Mouse (Mus musculus) stomach, embryonic 14.5 days (tissue): ENCODE measurements around the gene Acap1. TPM values are rescaled to one million over a fixed set of nuclear protein-coding genes. Genes with fewer than 3 reads are reported as not detected.

ENCODE experiments used
- ATAC-seq: fragments of 200-750 bp; cut with Nextera tagmentation; 2 replicates; pipeline ENCODE4 v1.8.0; 2017; ENCODE audit warnings: low read depth, moderate TSS enrichment; ENCODE audit not compliant: insufficient number of reproducible peaks, insufficient read depth, low FRiP score
- H3K27ac ChIP-seq: fragments of 300-500 bp; sonication (generic); 2 replicates; pipeline ENCODE4 v1.5.1; 2014; ENCODE audit warnings: mild to moderate bottlenecking, low read length, moderate library complexity, mixed read lengths
- H3K27me3 ChIP-seq: fragments of 300-500 bp; sonication (generic); 2 replicates; pipeline ENCODE4 v1.6.1; 2014; ENCODE audit warnings: low read length, control low read depth, mixed read lengths; ENCODE audit not compliant: control insufficient read depth, insufficient read depth
- H3K36me3 ChIP-seq: fragments of 300-500 bp; sonication (generic); 2 replicates; pipeline ENCODE4 v1.6.1; 2014; ENCODE audit warnings: mild to moderate bottlenecking, control low read depth, low read length, moderate library complexity, mixed read lengths; ENCODE audit not compliant: control insufficient read depth, insufficient read depth
- H3K4me1 ChIP-seq: fragments of 300-500 bp; sonication (generic); 2 replicates; pipeline ENCODE4 v1.6.1; 2014; ENCODE audit warnings: low read length, control low read depth, mixed read lengths; ENCODE audit not compliant: control insufficient read depth, insufficient read depth
- H3K4me2 ChIP-seq: fragments of 300-500 bp; sonication (generic); replicated peaks from 2 replicates; pipeline ENCODE4 v1.6.1; 2014; ENCODE audit warnings: low read depth, low read length, control low read depth
- H3K4me3 ChIP-seq: fragments of 300-500 bp; sonication (generic); 2 replicates; pipeline ENCODE4 v1.5.1; 2014; ENCODE audit warnings: low read depth, low read length, control low read depth
- H3K9ac ChIP-seq: fragments of 300-500 bp; sonication (generic); replicated peaks from 2 replicates; pipeline ENCODE4 v1.6.1; 2014; ENCODE audit warnings: low read depth, mild to moderate bottlenecking, control low read depth, low read length, moderate library complexity, mixed read lengths
- H3K9me3 ChIP-seq: fragments of 300-500 bp; sonication (generic); 2 replicates; pipeline ENCODE4 v1.6.1; 2016; ENCODE audit warnings: low read depth, low read length, control low read depth; ENCODE audit not compliant: control insufficient read depth
- WGBS: fragments of 180-500 bp; shearing (Covaris S2); extraction: QIAGEN DNeasy Blood & Tissue Kit; methylation state at CpG from one replicate; pipeline ENCODE4 v1.1.7; 2014; 5-methylcytosine and 5-hydroxymethylcytosine counted together
- polyA plus RNA-seq: library from polyadenylated mRNA; unstranded; fragments of >200 nt; fragmentation: Nextera tagmentation; extraction: Ambion mirVana; gene quantifications from 2 replicates; pipeline ENCODE4 v1.2.1, GENCODE M21; 2014

The Acap1 gene
- polyA plus RNA-seq, 1 experiment from 2014 or later = 3.5 TPM

GRCm38 (mm10) chr11:69902972-69903371 is 7.6 kb upstream of the Acap1 start:
- Histone ChIP-seq H3K4me1 (peaks cover 12% of the 10 kb centered on the region), H3K9ac (peak overlapping the region; percentile 93; the same call in 1 of the 2 replicates)

GRCm38 (mm10) chr11:69901993-69902392 is 6.7 kb upstream of the Acap1 start:
- under 1% methylated on average over 39 of the region's 39 CpGs for WGBS
- ATAC-seq = no peak
- peak overlapping the region; percentile 79 for H3K4me3 ChIP-seq

More at GRCm38 (mm10) chr11:69902972-69903371, 7.6 kb upstream of the Acap1 start:
- WGBS = 84% methylated on average over 13 of the region's 13 CpGs
- H3K4me3 ChIP-seq = peak overlapping the region; percentile 79; the same call in 1 of the 2 replicates
- H3K4me2 ChIP-seq = peak overlapping the region; percentile 97
- H3K27ac ChIP-seq = no peak overlapping the region
- no peaks in the 10 kb centered on the region for H3K9me3 ChIP-seq
- no peaks in the 10 kb centered on the region for H3K27me3 ChIP-seq
- peaks cover 38% of the 10 kb centered on the region for H3K36me3 ChIP-seq
- no peak for ATAC-seq

GRCm38 (mm10) chr11:69901406-69901846 is 6.1 kb upstream of the Acap1 start:
- WGBS = under 1% methylated on average over 42 of the region's 42 CpGs
- Histone ChIP-seq H3K36me3 (peaks cover 22% of the 10 kb centered on the region), H3K4me2 (peak overlapping the region; percentile 97), H3K4me3 (peak overlapping the region; percentile 79), H3K9ac (peak overlapping the region; percentile 93), H3K9me3 (no peaks in the 10 kb centered on the region), H3K27me3 (no peaks in the 10 kb centered on the region), H3K4me1 (peaks cover 12% of the 10 kb centered on the region), H3K27ac (peak overlapping the region; percentile 97)
- peak; percentile 76 for ATAC-seq

More at GRCm38 (mm10) chr11:69901993-69902392, 6.7 kb upstream of the Acap1 start:
- Histone ChIP-seq H3K4me1 (peaks cover 12% of the 10 kb centered on the region), H3K27ac (peak overlapping the region; percentile 97), H3K27me3 (no peaks in the 10 kb centered on the region), H3K9me3 (no peaks in the 10 kb centered on the region), H3K4me2 (peak overlapping the region; percentile 97), H3K36me3 (peaks cover 28% of the 10 kb centered on the region), H3K9ac (peak overlapping the region; percentile 93)

GRCm38 (mm10) chr11:69900471-69901405 is 5.4 kb upstream of the Acap1 start, which contains the start of the genes 2810408A11Rik and Neurl4:
Gene 2810408A11Rik, minus strand, starts transcription at chr11:69900987.
Gene Neurl4, plus strand, starts transcription at chr11:69901072.
- Histone ChIP-seq H3K4me3 (peak within 1 kb of the TSS; percentile 79), H3K9me3 (no peaks in the 10 kb centered on the region), H3K9ac (peak within 1 kb of the TSS; percentile 93), H3K4me1 (peaks cover 12% of the 10 kb centered on the region), H3K36me3 (peaks cover 15% of the 10 kb centered on the region), H3K27me3 (no peaks in the 10 kb centered on the region), H3K4me2 (peak within 1 kb of the TSS; percentile 97), H3K27ac (peak within 1 kb of the TSS; percentile 97)
- under 1% methylated on average over 38 of the region's 38 CpGs for WGBS
- peak; percentile 94 for ATAC-seq

- 23% methylated on average over 4 of the region's 4 CpGs for WGBS
- Histone ChIP-seq H3K4me2 (peak overlapping the region; percentile 97), H3K27ac (no peak overlapping the region; the same call in 1 of the 2 replicates), H3K9me3 (no peaks in the 10 kb centered on the region), H3K9ac (peak overlapping the region; percentile 93), H3K4me3 (peak overlapping the region; percentile 79), H3K4me1 (peaks cover 12% of the 10 kb centered on the region), H3K36me3 (peaks cover 11% of the 10 kb centered on the region), H3K27me3 (no peaks in the 10 kb centered on the region)
- ATAC-seq = no peak
Measured at GRCm38 (mm10) chr11:69899870-69900269, 4.5 kb upstream of the Acap1 start.

GRCm38 (mm10) chr11:69894671-69895070 is 668 bp downstream of the Acap1 start:
- no peak overlapping the region for H3K4me3 ChIP-seq
- WGBS = 77% methylated on average over 5 of the region's 5 CpGs
- no peak overlapping the region for H3K9ac ChIP-seq
- H3K27ac ChIP-seq = no peak overlapping the region
- ATAC-seq = no peak
- H3K4me2 ChIP-seq = no peak overlapping the region
- no peaks in the 10 kb centered on the region for H3K36me3 ChIP-seq
- H3K4me1 ChIP-seq = no peaks in the 10 kb centered on the region; the same call in 1 of the 2 replicates
- H3K9me3 ChIP-seq = no peaks in the 10 kb centered on the region
- H3K27me3 ChIP-seq = no peaks in the 10 kb centered on the region

GRCm38 (mm10) chr11:69891482-69891881 is 3.9 kb downstream of the Acap1 start:
- WGBS = 72% methylated on average over 4 of the region's 4 CpGs
- Histone ChIP-seq H3K27me3 (no peaks in the 10 kb centered on the region), H3K4me3 (no peak overlapping the region), H3K4me2 (no peak overlapping the region), H3K9ac (no peak overlapping the region), H3K27ac (no peak overlapping the region), H3K36me3 (no peaks in the 10 kb centered on the region), H3K9me3 (no peaks in the 10 kb centered on the region), H3K4me1 (no peaks in the 10 kb centered on the region)
- no peak; the same call in 1 of the 2 replicates for ATAC-seq

- no peak for ATAC-seq
- Histone ChIP-seq H3K27ac (no peak overlapping the region), H3K4me1 (no peaks in the 10 kb centered on the region), H3K27me3 (no peaks in the 10 kb centered on the region), H3K9ac (no peak overlapping the region), H3K4me3 (no peak overlapping the region), H3K4me2 (no peak overlapping the region), H3K9me3 (no peaks in the 10 kb centered on the region), H3K36me3 (no peaks in the 10 kb centered on the region)
- 60% methylated on average over 8 of the region's 8 CpGs for WGBS
Measured at GRCm38 (mm10) chr11:69886907-69887635, 8.3 kb downstream of the Acap1 start.
